Mouse (Mus musculus): ENCODE results near the gene Wdr47. TPM values are rescaled to one million over a fixed set of nuclear protein-coding genes. Genes with fewer than 3 reads are reported as not detected.
A peak's percentile ranks its signal among the peaks of the same experiment; 100 is the strongest.

Gene Wdr47
- polyA plus RNA-seq, 1 experiment, result 8.3 TPM

GRCm38 (mm10) chr3:108572309-108573010 is 18.6 kb upstream of the Wdr47 start:
- whole genome bisulfite sequencing, result 37% methylated on average over 18 of the region's 18 CpGs
- no peak for DNase-seq
- Histone ChIP-seq H3K27me3 (ENCODE audit: control insufficient read depth, insufficient read depth, low read length) (no peaks in the 10 kb centered on the region), H3K4me1 (replicated peaks; ENCODE audit: control insufficient read depth, insufficient read depth, low read length) (peaks cover 4% of the 10 kb centered on the region), H3K27ac (ENCODE audit: control insufficient read depth, insufficient read depth, low read length) (no peak overlapping the region), H3K4me3 (ENCODE audit: control insufficient read depth, insufficient read depth, low read length) (peak overlapping the region; percentile 24), H3K36me3 (ENCODE audit: control insufficient read depth, insufficient read depth, low read length) (no peaks in the 10 kb centered on the region)
- TF ChIP-seq CTCF (IDR thresholded peaks at IDR 0.05; ENCODE audit: borderline replicate concordance, control insufficient read depth, extremely low read depth, insufficient read depth, low read length, poor library complexity), result no peak
- no peak for TF ChIP-seq POLR2A (IDR thresholded peaks at IDR 0.05; ENCODE audit: control insufficient read depth, extremely low read depth, insufficient read depth, low read length, poor library complexity)

DNA sequence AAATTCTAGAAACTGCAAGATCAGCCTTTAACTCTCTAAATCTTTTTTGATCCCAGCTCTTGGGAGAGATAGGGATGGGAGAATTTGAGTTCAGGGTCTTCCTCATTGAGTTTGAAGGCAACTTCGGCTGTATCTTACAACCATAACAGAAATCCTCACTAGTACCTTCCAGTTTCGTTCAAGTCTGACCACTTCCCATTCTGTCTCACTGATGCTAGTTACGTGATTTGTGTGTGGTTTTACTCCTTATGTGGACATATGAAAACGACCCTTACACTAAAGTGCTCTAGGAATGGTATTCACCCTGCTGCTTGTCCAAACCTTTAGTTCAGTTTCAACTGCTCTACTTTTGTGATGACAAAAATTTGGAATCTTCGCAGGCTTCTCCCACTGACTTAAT is 17.1 kb upstream of the Wdr47 start:
- H3K4me3 ChIP-seq (ENCODE audit: control insufficient read depth, insufficient read depth, low read length), result no peak overlapping the region
- WGBS, result 62% methylated on average over 5 of the region's 5 CpGs
- H3K27me3 ChIP-seq (ENCODE audit: control insufficient read depth, insufficient read depth, low read length), result no peaks in the 10 kb centered on the region
- no peak for DNase-seq
- H3K27ac ChIP-seq (ENCODE audit: control insufficient read depth, insufficient read depth, low read length), result no peak overlapping the region
- TF ChIP-seq POLR2A (IDR thresholded peaks at IDR 0.05; ENCODE audit: control insufficient read depth, extremely low read depth, insufficient read depth, low read length, poor library complexity) (no peak), CTCF (IDR thresholded peaks at IDR 0.05; ENCODE audit: borderline replicate concordance, control insufficient read depth, extremely low read depth, insufficient read depth, low read length, poor library complexity) (no peak)
- H3K36me3 ChIP-seq (ENCODE audit: control insufficient read depth, insufficient read depth, low read length), result no peaks in the 10 kb centered on the region
- H3K4me1 ChIP-seq (replicated peaks; ENCODE audit: control insufficient read depth, insufficient read depth, low read length), result peaks cover 4% of the 10 kb centered on the region

- Histone ChIP-seq H3K4me3 (ENCODE audit: control insufficient read depth, insufficient read depth, low read length) (no peak overlapping the region), H3K27me3 (ENCODE audit: control insufficient read depth, insufficient read depth, low read length) (no peaks in the 10 kb centered on the region), H3K36me3 (ENCODE audit: control insufficient read depth, insufficient read depth, low read length) (no peaks in the 10 kb centered on the region), H3K4me1 (replicated peaks; ENCODE audit: control insufficient read depth, insufficient read depth, low read length) (no peaks in the 10 kb centered on the region), H3K27ac (ENCODE audit: control insufficient read depth, insufficient read depth, low read length) (no peak overlapping the region)
- no peak for DNase-seq
- TF ChIP-seq POLR2A (IDR thresholded peaks at IDR 0.05; ENCODE audit: control insufficient read depth, extremely low read depth, insufficient read depth, low read length, poor library complexity), result no peak
- no peak for TF ChIP-seq CTCF (IDR thresholded peaks at IDR 0.05; ENCODE audit: borderline replicate concordance, control insufficient read depth, extremely low read depth, insufficient read depth, low read length, poor library complexity)
- 81% methylated on average over 4 of the region's 4 CpGs for WGBS
Observed at GRCm38 (mm10) chr3:108584580-108584979, 6.5 kb upstream of the Wdr47 start.

DNA sequence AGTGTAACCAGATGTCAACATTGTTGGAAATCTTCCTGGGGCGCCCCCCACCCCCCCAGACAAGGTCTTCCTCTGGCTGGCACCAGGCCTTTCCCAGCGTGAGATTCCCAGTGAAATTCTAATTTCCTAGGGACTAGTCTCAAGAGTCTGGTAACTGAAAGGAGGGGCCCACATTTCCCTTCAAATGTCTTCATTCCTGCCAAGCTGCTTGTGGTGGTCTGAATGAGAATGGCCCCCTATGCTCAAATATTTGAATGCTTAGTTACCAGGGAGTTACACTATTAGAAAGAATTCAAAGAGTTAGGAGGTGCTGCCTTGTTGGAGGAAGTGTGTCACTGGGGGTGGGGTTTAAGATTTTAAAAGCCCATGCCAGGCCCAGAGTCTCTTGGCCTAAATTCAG is 2.6 kb upstream of the Wdr47 start:
- peaks cover 6% of the 10 kb centered on the region for H3K4me1 ChIP-seq (replicated peaks; ENCODE audit: control insufficient read depth, insufficient read depth, low read length)
- TF ChIP-seq POLR2A (IDR thresholded peaks at IDR 0.05; ENCODE audit: control insufficient read depth, extremely low read depth, insufficient read depth, low read length, poor library complexity) (no peak), CTCF (IDR thresholded peaks at IDR 0.05; ENCODE audit: borderline replicate concordance, control insufficient read depth, extremely low read depth, insufficient read depth, low read length, poor library complexity) (no peak)
- WGBS, result 96% methylated on average over 2 of the region's 2 CpGs
- no peaks in the 10 kb centered on the region for H3K36me3 ChIP-seq (ENCODE audit: control insufficient read depth, insufficient read depth, low read length)
- no peak overlapping the region for H3K27ac ChIP-seq (ENCODE audit: control insufficient read depth, insufficient read depth, low read length)
- no peak for DNase-seq
- H3K4me3 ChIP-seq (ENCODE audit: control insufficient read depth, insufficient read depth, low read length), result no peak overlapping the region
- H3K27me3 ChIP-seq (ENCODE audit: control insufficient read depth, insufficient read depth, low read length), result no peaks in the 10 kb centered on the region

GRCm38 (mm10) chr3:108591530-108592522 is 747 bp downstream of the Wdr47 start:
- under 1% methylated on average over 58 of the region's 61 CpGs for WGBS
- TF ChIP-seq CTCF (IDR thresholded peaks at IDR 0.05; ENCODE audit: borderline replicate concordance, control insufficient read depth, extremely low read depth, insufficient read depth, low read length, poor library complexity), result no peak
- TF ChIP-seq POLR2A (IDR thresholded peaks at IDR 0.05; ENCODE audit: control insufficient read depth, extremely low read depth, insufficient read depth, low read length, poor library complexity), result no peak
- no peak overlapping the region for H3K27ac ChIP-seq (ENCODE audit: control insufficient read depth, insufficient read depth, low read length)
- peak; percentile 4 for DNase-seq
- peaks cover 6% of the 10 kb centered on the region for H3K4me1 ChIP-seq (replicated peaks; ENCODE audit: control insufficient read depth, insufficient read depth, low read length)
- peak overlapping the region; percentile 86 for H3K4me3 ChIP-seq (ENCODE audit: control insufficient read depth, insufficient read depth, low read length)
- H3K36me3 ChIP-seq (ENCODE audit: control insufficient read depth, insufficient read depth, low read length), result no peaks in the 10 kb centered on the region
- H3K27me3 ChIP-seq (ENCODE audit: control insufficient read depth, insufficient read depth, low read length), result no peaks in the 10 kb centered on the region

DNA sequence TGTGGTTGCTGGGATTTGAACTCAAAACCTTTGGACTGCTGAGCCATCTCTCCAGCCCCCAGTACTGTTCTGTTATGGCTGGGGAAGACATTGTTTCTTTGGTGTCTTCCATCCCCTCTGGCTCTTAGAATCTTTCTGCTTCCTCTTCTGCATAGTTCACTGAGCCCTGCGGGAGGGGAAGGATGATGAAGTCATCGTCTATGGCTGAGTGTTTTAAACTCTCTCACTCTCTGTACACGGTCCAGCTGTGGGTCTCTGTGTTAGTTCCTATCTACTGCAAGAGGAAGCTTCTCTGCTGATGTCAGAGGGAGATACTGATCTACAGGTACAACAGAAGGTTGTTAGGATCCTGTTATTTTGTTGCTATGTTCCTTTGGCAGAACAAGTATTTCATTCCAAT is 17.8 kb downstream of the Wdr47 start:
- no peaks in the 10 kb centered on the region for H3K27me3 ChIP-seq (ENCODE audit: control insufficient read depth, insufficient read depth, low read length)
- no peaks in the 10 kb centered on the region for H3K4me1 ChIP-seq (replicated peaks; ENCODE audit: control insufficient read depth, insufficient read depth, low read length)
- DNase-seq, result no peak
- TF ChIP-seq POLR2A (IDR thresholded peaks at IDR 0.05; ENCODE audit: control insufficient read depth, extremely low read depth, insufficient read depth, low read length, poor library complexity) (no peak), CTCF (IDR thresholded peaks at IDR 0.05; ENCODE audit: borderline replicate concordance, control insufficient read depth, extremely low read depth, insufficient read depth, low read length, poor library complexity) (no peak)
- H3K27ac ChIP-seq (ENCODE audit: control insufficient read depth, insufficient read depth, low read length), result no peak overlapping the region
- H3K36me3 ChIP-seq (ENCODE audit: control insufficient read depth, insufficient read depth, low read length), result peaks cover 4% of the 10 kb centered on the region; the same call in 1 of the 2 replicates
- 8% methylated on average over 3 of the region's 3 CpGs for WGBS
- H3K4me3 ChIP-seq (ENCODE audit: control insufficient read depth, insufficient read depth, low read length), result no peak overlapping the region
